Mouse (Mus musculus): ENCODE measurements around the gene Cenpp. TPM values are rescaled to one million over a fixed set of nuclear protein-coding genes. Genes with fewer than 3 reads are reported as not detected.

Cenpp gene
- polyA plus RNA-seq, 1 experiment from 2014 or later, result 5.5 TPM

- ATAC-seq (ENCODE audit: low read depth), result no peak
- H3K36me3 ChIP-seq (ENCODE audit: control insufficient read depth, insufficient read depth, low read length), result peaks cover 23% of the 10 kb centered on the region
Measured at GRCm38 (mm10) chr13:49433268-49434029, 219.1 kb downstream of the Cenpp start.

GRCm38 (mm10) chr13:49430529-49430928 lies 222.1 kb downstream of the Cenpp start:
- Histone ChIP-seq H3K4me2 (ENCODE audit: low read depth, low read length) (no peak overlapping the region), H3K36me3 (ENCODE audit: control insufficient read depth, insufficient read depth, low read length) (peaks cover 9% of the 10 kb centered on the region), H3K27me3 (ENCODE audit: control insufficient read depth, insufficient read depth, low read length) (no peaks in the 10 kb centered on the region), H3K4me3 (ENCODE audit: low read depth, low read length) (no peak overlapping the region), H3K27ac (ENCODE audit: low read depth, low read length) (no peak overlapping the region), H3K9me3 (ENCODE audit: control insufficient read depth, low read length) (no peaks in the 10 kb centered on the region), H3K4me1 (ENCODE audit: control insufficient read depth, insufficient read depth, low read length) (no peaks in the 10 kb centered on the region), H3K9ac (replicated peaks; ENCODE audit: low read depth, low read length) (no peak overlapping the region)
- 86% methylated on average over 4 of the region's 4 CpGs for WGBS
- no peak for ATAC-seq (ENCODE audit: low read depth)

More at GRCm38 (mm10) chr13:49433268-49434029, 219.1 kb downstream of the Cenpp start:
- Histone ChIP-seq H3K27me3 (ENCODE audit: control insufficient read depth, insufficient read depth, low read length) (no peaks in the 10 kb centered on the region), H3K4me3 (ENCODE audit: low read depth, low read length) (no peak overlapping the region), H3K27ac (ENCODE audit: low read depth, low read length) (no peak overlapping the region), H3K4me2 (ENCODE audit: low read depth, low read length) (no peak overlapping the region), H3K9ac (replicated peaks; ENCODE audit: low read depth, low read length) (no peak overlapping the region), H3K9me3 (ENCODE audit: control insufficient read depth, low read length) (no peaks in the 10 kb centered on the region), H3K4me1 (ENCODE audit: control insufficient read depth, insufficient read depth, low read length) (no peaks in the 10 kb centered on the region)
- 95% methylated on average over 2 of the region's 2 CpGs for WGBS

GRCm38 (mm10) chr13:49428042-49428675 lies 224.4 kb downstream of the Cenpp start:
- no peak for ATAC-seq (ENCODE audit: low read depth)
- H3K27ac ChIP-seq (ENCODE audit: low read depth, low read length), result no peak overlapping the region; the same call in 1 of the 2 replicates

GRCm38 (mm10) chr13:49426736-49427135 lies 225.8 kb downstream of the Cenpp start:
- peaks cover 15% of the 10 kb centered on the region for H3K4me1 ChIP-seq (ENCODE audit: control insufficient read depth, insufficient read depth, low read length)
- WGBS, result 91% methylated on average over 3 of the region's 3 CpGs
- H3K36me3 ChIP-seq (ENCODE audit: control insufficient read depth, insufficient read depth, low read length), result no peaks in the 10 kb centered on the region
- H3K4me3 ChIP-seq (ENCODE audit: low read depth, low read length), result no peak overlapping the region
- H3K4me2 ChIP-seq (ENCODE audit: low read depth, low read length), result no peak overlapping the region
- no peaks in the 10 kb centered on the region for H3K9me3 ChIP-seq (ENCODE audit: control insufficient read depth, low read length)
- no peak overlapping the region for H3K27ac ChIP-seq (ENCODE audit: low read depth, low read length)
- H3K27me3 ChIP-seq (ENCODE audit: control insufficient read depth, insufficient read depth, low read length), result no peaks in the 10 kb centered on the region
- ATAC-seq (ENCODE audit: low read depth), result no peak
- H3K9ac ChIP-seq (replicated peaks; ENCODE audit: low read depth, low read length), result no peak overlapping the region

More at GRCm38 (mm10) chr13:49428042-49428675, 224.4 kb downstream of the Cenpp start:
- H3K4me2 ChIP-seq (ENCODE audit: low read depth, low read length), result no peak overlapping the region
- no peaks in the 10 kb centered on the region for H3K9me3 ChIP-seq (ENCODE audit: control insufficient read depth, low read length)
- no peak overlapping the region for H3K9ac ChIP-seq (replicated peaks; ENCODE audit: low read depth, low read length)
- H3K4me3 ChIP-seq (ENCODE audit: low read depth, low read length), result no peak overlapping the region
- H3K4me1 ChIP-seq (ENCODE audit: control insufficient read depth, insufficient read depth, low read length), result peaks cover under 1% of the 10 kb centered on the region
- H3K27me3 ChIP-seq (ENCODE audit: control insufficient read depth, insufficient read depth, low read length), result no peaks in the 10 kb centered on the region
- peaks cover 3% of the 10 kb centered on the region; the same call in 1 of the 2 replicates for H3K36me3 ChIP-seq (ENCODE audit: control insufficient read depth, insufficient read depth, low read length)
- 90% methylated on average over 1 of the region's 1 CpGs for WGBS

- Histone ChIP-seq H3K27me3 (ENCODE audit: control insufficient read depth, insufficient read depth, low read length) (no peaks in the 10 kb centered on the region), H3K9ac (replicated peaks; ENCODE audit: low read depth, low read length) (peak overlapping the region; percentile 83), H3K4me2 (ENCODE audit: low read depth, low read length) (peak overlapping the region; percentile 96), H3K9me3 (ENCODE audit: control insufficient read depth, low read length) (no peaks in the 10 kb centered on the region), H3K36me3 (ENCODE audit: control insufficient read depth, insufficient read depth, low read length) (no peaks in the 10 kb centered on the region), H3K4me1 (ENCODE audit: control insufficient read depth, insufficient read depth, low read length) (peaks cover 21% of the 10 kb centered on the region), H3K27ac (ENCODE audit: low read depth, low read length) (no peak overlapping the region), H3K4me3 (ENCODE audit: low read depth, low read length) (peak overlapping the region; percentile 83)
- 22% methylated on average over 4 of the region's 4 CpGs for WGBS
- ATAC-seq (ENCODE audit: low read depth), result no peak
Measured at GRCm38 (mm10) chr13:49421959-49422358, 230.6 kb downstream of the Cenpp start.

GRCm38 (mm10) chr13:49421606-49421917 lies 231.0 kb downstream of the Cenpp start:
- no peak; the same call in 1 of the 2 replicates for ATAC-seq (ENCODE audit: low read depth)
- 0% methylated on average over 15 of the region's 15 CpGs for WGBS

GRCm38 (mm10) chr13:49420754-49421605 lies 231.6 kb downstream of the Cenpp start, which contains the start of gene Ippk:
TSS of gene Ippk (plus strand) at chr13:49421249.
- H3K9ac ChIP-seq (replicated peaks; ENCODE audit: low read depth, low read length), result peak within 1 kb of the TSS; percentile 83
- no peaks in the 10 kb centered on the region for H3K9me3 ChIP-seq (ENCODE audit: control insufficient read depth, low read length)
- 1% methylated on average over 68 of the region's 69 CpGs for WGBS
- peak; percentile 98 for ATAC-seq (ENCODE audit: low read depth)
- H3K36me3 ChIP-seq (ENCODE audit: control insufficient read depth, insufficient read depth, low read length), result no peaks in the 10 kb centered on the region
- H3K4me1 ChIP-seq (ENCODE audit: control insufficient read depth, insufficient read depth, low read length), result peaks cover 21% of the 10 kb centered on the region
- H3K4me2 ChIP-seq (ENCODE audit: low read depth, low read length), result peak within 1 kb of the TSS; percentile 96
- peak within 1 kb of the TSS; percentile 86 for H3K27ac ChIP-seq (ENCODE audit: low read depth, low read length)
- peak within 1 kb of the TSS; percentile 83 for H3K4me3 ChIP-seq (ENCODE audit: low read depth, low read length)
- no peaks in the 10 kb centered on the region for H3K27me3 ChIP-seq (ENCODE audit: control insufficient read depth, insufficient read depth, low read length)

More at GRCm38 (mm10) chr13:49421606-49421917, 231.0 kb downstream of the Cenpp start:
- H3K9me3 ChIP-seq (ENCODE audit: control insufficient read depth, low read length), result no peaks in the 10 kb centered on the region
- H3K9ac ChIP-seq (replicated peaks; ENCODE audit: low read depth, low read length), result peak overlapping the region; percentile 83
- H3K27me3 ChIP-seq (ENCODE audit: control insufficient read depth, insufficient read depth, low read length), result no peaks in the 10 kb centered on the region
- peaks cover 21% of the 10 kb centered on the region for H3K4me1 ChIP-seq (ENCODE audit: control insufficient read depth, insufficient read depth, low read length)
- H3K4me3 ChIP-seq (ENCODE audit: low read depth, low read length), result peak overlapping the region; percentile 83
- no peaks in the 10 kb centered on the region for H3K36me3 ChIP-seq (ENCODE audit: control insufficient read depth, insufficient read depth, low read length)
- H3K27ac ChIP-seq (ENCODE audit: low read depth, low read length), result no peak overlapping the region; the same call in 1 of the 2 replicates
- H3K4me2 ChIP-seq (ENCODE audit: low read depth, low read length), result peak overlapping the region; percentile 96

Measured in neural tube, embryonic 14.5 days (tissue).